Mouse (Mus musculus): ENCODE measurements around the gene Eif4b. TPM values are rescaled to one million over a fixed set of nuclear protein-coding genes. Genes with fewer than 3 reads are reported as not detected.

Gene Eif4b
- total RNA-seq, 1 experiment from 2014 or later = 224 TPM

Other genes with a start within 250 kb of the Eif4b start
- gene Krt1, start 223.0 kb upstream of the Eif4b start, total RNA-seq (2021) = 0.23 and 0.44 TPM in 2 replicates
- not detected in 2 replicates for gene Krt77, start 204.1 kb upstream of the Eif4b start, total RNA-seq (2021)
- not detected in 2 replicates for gene Krt76, start 180.9 kb upstream of the Eif4b start, total RNA-seq (2021)
- 0.15 TPM in 1 of 2 replicates, not detected in the other for gene Krt4, start 149.0 kb upstream of the Eif4b start, total RNA-seq (2021)
- 3.7 and 3.9 TPM in 2 replicates for gene Krt79, start 133.4 kb upstream of the Eif4b start, total RNA-seq (2021)
- not detected in 2 replicates for gene Krt78, start 119.5 kb upstream of the Eif4b start, total RNA-seq (2021)
- gene Krt8, start 69.3 kb upstream of the Eif4b start, total RNA-seq (2021) = 1.5 and 14.6 TPM in 2 replicates
- gene Krt18, start 45.6 kb upstream of the Eif4b start, total RNA-seq (2021) = 2.4 and 11.6 TPM in 2 replicates
- gene Tns2, start 26.6 kb downstream of the Eif4b start, total RNA-seq (2021) = 83.0 and 121 TPM in 2 replicates
- gene Spryd3, start 62.5 kb downstream of the Eif4b start, total RNA-seq (2021) = 23.3 and 30.8 TPM in 2 replicates
- gene Igfbp6, start 70.6 kb downstream of the Eif4b start, total RNA-seq (2021) = 45.7 and 48.0 TPM in 2 replicates
- 0.26 and 4.7 TPM in 2 replicates for gene Soat2, start 76.8 kb downstream of the Eif4b start, total RNA-seq (2021)
- 58.4 and 83.0 TPM in 2 replicates for gene Zfp740, start 129.5 kb downstream of the Eif4b start, total RNA-seq (2021)
- gene Csad, start 131.0 kb downstream of the Eif4b start, total RNA-seq (2021) = 115 and 120 TPM in 2 replicates
- gene Itgb7, start 158.2 kb downstream of the Eif4b start, total RNA-seq (2021) = 3.0 and 18.4 TPM in 2 replicates
- gene Rarg, start 183.7 kb downstream of the Eif4b start, total RNA-seq (2021) = 25.5 and 27.8 TPM in 2 replicates
- not detected in 2 replicates for gene Gm9918, start 196.8 kb downstream of the Eif4b start, total RNA-seq (2021)
- gene Mfsd5, start 205.7 kb downstream of the Eif4b start, total RNA-seq (2021) = 29.9 and 34.3 TPM in 2 replicates
- gene Espl1, start 222.5 kb downstream of the Eif4b start, total RNA-seq (2021) = 6.6 and 10.7 TPM in 2 replicates